Mouse (Mus musculus) gastrocnemius, postnatal 14 days (tissue): Measurements from ENCODE around the gene Tmx2. TPM values are rescaled to one million over a fixed set of nuclear protein-coding genes. Genes with fewer than 3 reads are reported as not detected.
"Not testable (repeated sequence)": the region's sequence is repeated elsewhere in the genome, so short reads cannot be mapped to it uniquely, and the experiment has no call there.

Experiments
- DNase-seq: peaks from one replicate; pipeline ENCODE4 v3.0.0; 2021; ENCODE audit warnings: mixed read lengths
- intact Hi-C: fragments of 180-260 bp; cut with DNase I; formaldehyde crosslinking; loops from one replicate; pipeline ENCODE4 v1.15.1; 2025; ENCODE audit warnings: low total_unique reads
- long read RNA-seq, 2 experiments: library from polyadenylated mRNA; stranded (forward); transcript quantifications; one replicate each; pipeline ENCODE4 v2.0.0; 2021
- total RNA-seq, 2 experiments: library from RNA; stranded (reverse); gene quantifications; 2 replicates each; pipeline ENCODE4 v1.2.3; 2021

Tmx2 gene
- total RNA-seq = 10 to 100 TPM; 45.5 to 52.3 TPM
- long read RNA-seq, experiment 1, transcript Tmx2-201 (8 exons, 1,977 nt) = major isoform, 95 of 99 reads
- long read RNA-seq, experiment 1, partial matches to known transcripts = 3 of 99 reads
- long read RNA-seq, experiment 1, other reads (novel, unspliced or antisense) = 0 of 99 reads
- long read RNA-seq, experiment 2, transcript Tmx2-201 (8 exons, 1,977 nt) = major isoform, 98 of 100 reads
- long read RNA-seq, experiment 2, partial matches to known transcripts = 0 of 100 reads
- long read RNA-seq, experiment 2, other reads (novel, unspliced or antisense) = 1 of 100 reads

DNA sequence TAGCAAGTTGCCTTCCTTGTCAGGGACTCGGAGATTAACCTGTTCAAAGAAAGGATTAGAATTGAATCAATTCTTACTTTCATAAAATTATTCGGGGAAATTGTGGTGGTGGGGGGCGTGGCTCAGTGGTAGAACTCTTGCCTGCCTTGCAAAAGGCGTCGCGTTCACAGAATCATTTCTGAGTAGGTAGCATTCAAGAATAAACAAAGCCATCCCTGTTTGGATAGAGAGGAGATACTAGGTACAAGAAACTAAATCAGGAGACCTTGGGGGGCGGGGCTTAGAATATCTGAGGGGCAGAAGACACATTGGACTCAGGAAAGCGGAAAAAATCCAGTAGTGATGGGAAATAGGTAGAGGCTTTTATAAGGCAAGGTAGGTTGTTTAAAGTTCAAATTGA, at the start of gene Tmx2:
Gene Tmx2 (minus strand): TSS at position 125 of the 400 bp plus-strand sequence.
- intact Hi-C loops = no loop called here
- no peak for DNase-seq

DNA sequence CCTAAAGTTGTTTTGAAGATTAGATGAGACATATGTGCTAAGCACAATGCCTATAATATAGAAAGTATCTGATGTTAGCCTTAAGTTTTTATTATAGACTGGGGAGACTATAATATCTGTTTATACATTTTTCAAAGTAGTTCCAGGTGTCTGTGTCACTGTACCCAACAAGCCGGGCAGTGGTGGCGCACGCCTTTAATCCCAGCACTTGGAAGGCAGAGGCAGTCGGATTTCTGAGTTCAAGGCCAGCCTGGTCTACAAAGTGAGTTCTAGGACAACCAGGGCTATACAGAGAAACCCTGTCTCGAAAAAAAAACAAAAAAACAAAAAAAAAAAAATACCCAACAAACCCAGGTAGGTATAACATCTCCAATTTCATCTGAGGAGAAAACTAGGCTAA, 49.3 kb upstream of the Tmx2 start:
- intact Hi-C loops, DNase-seq: not testable (repeated sequence)

GRCm38 (mm10) chr2:84727172-84727858, 48.4 kb upstream of the Tmx2 start, which contains the start of gene Clp1:
Gene Clp1 (minus strand): TSS chr2:84727350.
- peak; percentile 95 for DNase-seq
- intact Hi-C loops = no loop called here

- no peak for DNase-seq
- intact Hi-C loops = no loop called here
These were observed 47.8 kb upstream of the Tmx2 start for GRCm38 (mm10) chr2:84726716-84727115.

GRCm38 (mm10) chr2:84725770-84726169, 46.8 kb upstream of the Tmx2 start:
- no peak for DNase-seq
- intact Hi-C loops = no loop called here

DNA sequence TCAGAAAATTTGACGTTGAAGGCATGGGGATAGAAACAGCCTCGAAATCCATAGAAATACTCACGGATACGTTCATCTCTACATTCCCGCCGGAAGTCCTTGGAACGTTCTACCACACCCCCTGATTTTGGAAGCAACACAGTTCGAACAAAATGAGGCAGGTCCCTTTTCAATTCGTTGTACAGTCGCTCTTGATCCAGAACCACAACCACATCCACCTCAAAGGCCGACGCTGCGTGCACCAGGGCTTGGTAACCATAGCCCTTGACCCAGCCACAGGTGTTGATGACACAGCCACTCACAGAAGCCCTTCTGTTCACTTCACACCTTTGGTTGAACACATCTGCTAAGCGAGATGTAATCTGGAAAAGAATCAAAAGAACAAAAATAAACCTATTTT, 44.9 kb upstream of the Tmx2 start:
- intact Hi-C loops = no loop called here
- DNase-seq = no peak

GRCm38 (mm10) chr2:84721182-84721581, 42.2 kb upstream of the Tmx2 start:
- intact Hi-C loops = no loop called here
- no peak for DNase-seq

DNA sequence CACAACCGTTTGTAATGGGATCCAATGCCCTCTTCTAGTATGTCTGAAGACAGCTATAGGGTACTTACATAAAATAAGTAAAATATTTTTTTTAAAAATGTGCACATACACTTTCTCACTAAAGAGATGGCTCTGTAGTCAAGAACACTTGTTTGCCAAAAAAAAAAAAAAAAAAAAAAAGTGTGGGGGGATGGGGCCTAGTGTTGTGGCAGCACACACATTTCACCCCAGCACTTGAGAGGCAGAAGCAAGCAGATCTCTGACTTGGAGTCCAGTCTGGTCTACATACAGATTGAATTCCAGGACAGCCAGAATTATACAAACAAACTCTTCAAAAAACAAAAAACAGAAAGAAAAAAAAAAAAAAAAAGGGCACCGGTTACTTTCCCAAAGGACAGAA, 41.8 kb upstream of the Tmx2 start:
- no peak for DNase-seq
- intact Hi-C loops = no loop called here

- intact Hi-C loops = no loop called here
- no peak for DNase-seq
These were observed 38.4 kb upstream of the Tmx2 start for GRCm38 (mm10) chr2:84717357-84717756.

GRCm38 (mm10) chr2:84716423-84717355, 37.7 kb upstream of the Tmx2 start:
- no peak for DNase-seq
- intact Hi-C loops = no loop called here

- intact Hi-C loops = no loop called here
- DNase-seq = peak; percentile 73
These were observed 36.8 kb upstream of the Tmx2 start for GRCm38 (mm10) chr2:84715562-84716361.

DNA sequence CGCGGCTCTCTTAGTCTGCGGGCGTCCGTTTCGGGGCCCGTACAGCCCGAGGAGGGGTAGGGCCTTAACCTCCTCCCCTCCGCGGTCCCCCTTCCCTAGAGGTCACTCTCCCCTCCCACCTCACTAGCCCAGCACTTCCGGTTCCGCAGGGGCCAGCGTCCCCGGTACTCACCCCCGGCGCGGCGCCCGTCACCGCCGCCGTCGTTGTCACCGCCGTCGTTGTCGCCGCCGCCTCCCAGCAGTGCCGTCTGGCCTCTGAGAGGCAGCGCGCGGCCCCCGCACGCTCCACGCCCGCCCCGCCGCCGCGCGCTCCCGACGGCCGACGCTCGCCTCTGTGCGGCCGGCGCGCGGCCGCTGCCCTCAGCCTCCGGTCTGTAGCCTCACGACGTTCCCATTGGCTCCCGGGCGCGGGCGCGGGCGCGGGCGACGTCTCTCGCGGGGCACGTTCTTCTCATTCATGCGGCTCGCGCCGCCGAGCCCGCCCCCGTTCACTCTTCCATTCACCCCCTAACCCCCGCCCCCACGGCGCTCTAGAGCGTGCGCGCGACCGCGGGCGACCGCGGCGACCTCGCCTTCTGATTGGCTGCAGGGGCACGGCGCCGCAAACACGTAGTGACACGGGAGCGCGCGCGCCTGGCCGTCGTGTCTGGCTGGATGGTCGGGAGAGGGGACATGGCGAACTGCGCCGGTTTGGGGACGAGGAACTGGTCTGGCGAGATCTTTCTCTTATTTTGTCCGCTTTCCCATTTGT, 36.0 kb upstream of the Tmx2 start, which contains the start of gene Zdhhc5:
Gene Zdhhc5 (minus strand): TSS at position 370 of the 751 bp plus-strand sequence.
- intact Hi-C loops = no loop called here
- peak; percentile 99 for DNase-seq

DNA sequence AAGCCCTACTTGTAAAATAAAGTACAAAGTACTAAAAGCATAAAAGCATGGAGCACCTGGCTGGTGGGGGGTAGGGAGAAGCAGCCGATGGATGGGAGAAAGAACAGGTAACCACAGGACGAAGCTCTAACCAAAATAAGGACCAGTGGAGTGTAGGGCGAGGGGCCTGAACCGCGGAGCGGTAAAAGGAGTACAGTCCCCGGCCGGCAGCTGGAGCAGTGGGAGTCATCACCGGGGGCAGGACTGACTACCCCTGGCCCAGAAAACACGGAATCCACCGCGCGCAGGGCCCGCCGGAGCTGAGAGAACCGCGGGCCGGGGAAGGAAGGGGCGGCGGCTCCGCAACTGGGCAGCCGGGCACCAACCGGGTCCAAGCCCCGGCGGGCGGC, 35.5 kb upstream of the Tmx2 start:
- DNase-seq = no peak
- intact Hi-C loops = no loop called here

- intact Hi-C loops = no loop called here
- no peak for DNase-seq
These were observed 33.0 kb upstream of the Tmx2 start for GRCm38 (mm10) chr2:84711898-84712297.

DNA sequence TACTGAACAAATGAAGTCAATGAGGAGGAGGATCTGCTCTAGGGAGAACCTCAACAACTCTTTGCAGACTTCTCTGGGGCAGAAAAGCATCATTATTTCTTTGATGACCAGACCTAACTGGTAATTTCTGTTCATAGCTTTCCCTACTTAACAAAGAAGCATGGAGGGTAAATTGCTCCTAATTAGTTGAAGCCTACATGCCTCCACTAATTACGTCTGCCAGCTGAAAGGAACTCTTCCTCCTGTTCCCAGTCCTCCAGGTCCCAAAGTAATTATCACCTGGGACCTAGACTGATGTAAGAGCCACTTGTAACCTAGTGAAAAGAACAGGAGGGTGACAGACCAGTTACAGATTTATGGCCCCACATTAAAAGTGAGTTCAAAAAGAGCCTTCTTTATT, 28.6 kb upstream of the Tmx2 start:
- intact Hi-C loops = no loop called here
- no peak for DNase-seq

GRCm38 (mm10) chr2:84705295-84705694, 26.4 kb upstream of the Tmx2 start:
- DNase-seq = no peak
- intact Hi-C loops = no loop called here

- no peak for DNase-seq
- intact Hi-C loops = no loop called here
These were observed 25.4 kb upstream of the Tmx2 start for GRCm38 (mm10) chr2:84704329-84704728.

GRCm38 (mm10) chr2:84703497-84703896, 24.6 kb upstream of the Tmx2 start:
- DNase-seq = no peak
- intact Hi-C loops = no loop called here
